Mouse (Mus musculus): ENCODE measurements at regions not wholly inside any gene's neighbourhood (a gene's known extent, or its start where the extent isn't known, plus 50 kb on each side); places are given as distances from the start of the nearest gene placed in this dataset.

DNA sequence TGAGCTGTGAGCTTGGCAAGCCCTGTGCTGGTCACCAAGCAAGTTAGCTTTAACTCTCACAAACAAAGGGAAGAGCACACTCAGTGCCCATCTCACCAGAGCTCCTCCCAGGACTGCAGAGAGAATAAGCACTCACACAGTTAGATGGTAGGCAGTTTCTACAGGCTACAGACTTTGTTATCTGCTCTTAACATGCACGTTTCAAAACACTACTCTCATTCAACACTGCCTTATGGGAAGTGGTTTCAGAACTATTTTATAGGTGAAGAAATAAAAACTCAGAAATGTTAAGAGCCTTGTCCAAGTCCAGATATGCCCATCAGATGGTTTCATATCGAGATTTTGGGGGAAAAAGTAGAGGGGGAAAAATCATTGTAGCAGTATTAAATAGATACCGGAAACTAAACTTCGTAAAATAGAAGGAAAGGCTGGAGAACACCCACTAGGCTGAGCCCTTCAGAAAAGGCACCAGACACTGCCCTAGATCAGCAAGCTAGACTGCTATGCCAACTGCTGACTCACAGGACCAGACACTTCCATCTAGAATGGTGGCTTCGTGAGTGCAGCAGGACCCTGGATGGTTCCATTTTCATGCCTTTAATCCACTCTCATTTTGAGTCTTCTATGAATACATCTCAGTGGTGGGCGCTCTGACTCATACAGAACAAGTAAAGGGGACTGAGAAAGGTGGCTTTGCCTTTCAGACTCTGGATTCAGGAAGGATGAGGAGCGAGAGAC is 51.3 kb upstream of the Serbp1 start:
- WGBS (ENCODE audit: insufficient replicate concordance) = 43% methylated on average over 7 of the region's 7 CpGs
- Histone ChIP-seq H3K27ac (replicated peaks) (peak overlapping the region; percentile 89), H3K4me1 (replicated peaks) (peaks cover 52% of the 10 kb centered on the region), H3K9me3 (replicated peaks) (no peaks in the 10 kb centered on the region), H3K36me3 (replicated peaks) (no peaks in the 10 kb centered on the region), H3K4me2 (peak overlapping the region; percentile 59), H3K27me3 (no peaks in the 10 kb centered on the region), H3K4me3 (replicated peaks) (peak overlapping the region; percentile 47), H3K9ac (peak overlapping the region; percentile 52)
- ATAC-seq (ENCODE audit: insufficient read depth) = peak; percentile 94

DNA sequence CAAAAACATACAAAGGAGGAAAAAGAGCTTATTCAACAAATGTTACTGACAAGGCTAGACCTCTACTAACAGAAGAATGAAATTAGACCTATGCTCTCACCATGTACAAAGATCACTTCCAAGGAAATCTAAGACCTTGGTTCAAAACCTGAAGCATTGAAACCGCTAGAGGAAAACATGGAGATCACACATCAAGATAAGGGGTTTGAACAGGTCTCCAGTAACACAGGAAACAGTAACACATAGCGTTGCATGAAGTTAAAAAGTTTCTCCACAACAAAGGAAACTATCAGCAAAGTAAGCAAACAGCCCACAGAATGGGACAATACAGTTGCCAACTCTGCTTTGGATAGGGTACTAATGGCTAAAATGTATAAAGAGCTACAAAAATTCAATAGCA is 53.3 kb upstream of the Serbp1 start:
- no peaks in the 10 kb centered on the region for H3K27me3 ChIP-seq
- peak overlapping the region; percentile 59 for H3K4me2 ChIP-seq
- peak overlapping the region; percentile 47 for H3K4me3 ChIP-seq (replicated peaks)
- peak overlapping the region; percentile 89 for H3K27ac ChIP-seq (replicated peaks)
- H3K4me1 ChIP-seq (replicated peaks) = peaks cover 52% of the 10 kb centered on the region
- H3K9me3 ChIP-seq (replicated peaks) = no peaks in the 10 kb centered on the region
- no peaks in the 10 kb centered on the region for H3K36me3 ChIP-seq (replicated peaks)
- 24% methylated on average over 2 of the region's 2 CpGs for WGBS (ENCODE audit: insufficient replicate concordance)
- no peak for ATAC-seq (ENCODE audit: insufficient read depth)
- H3K9ac ChIP-seq = no peak overlapping the region

DNA sequence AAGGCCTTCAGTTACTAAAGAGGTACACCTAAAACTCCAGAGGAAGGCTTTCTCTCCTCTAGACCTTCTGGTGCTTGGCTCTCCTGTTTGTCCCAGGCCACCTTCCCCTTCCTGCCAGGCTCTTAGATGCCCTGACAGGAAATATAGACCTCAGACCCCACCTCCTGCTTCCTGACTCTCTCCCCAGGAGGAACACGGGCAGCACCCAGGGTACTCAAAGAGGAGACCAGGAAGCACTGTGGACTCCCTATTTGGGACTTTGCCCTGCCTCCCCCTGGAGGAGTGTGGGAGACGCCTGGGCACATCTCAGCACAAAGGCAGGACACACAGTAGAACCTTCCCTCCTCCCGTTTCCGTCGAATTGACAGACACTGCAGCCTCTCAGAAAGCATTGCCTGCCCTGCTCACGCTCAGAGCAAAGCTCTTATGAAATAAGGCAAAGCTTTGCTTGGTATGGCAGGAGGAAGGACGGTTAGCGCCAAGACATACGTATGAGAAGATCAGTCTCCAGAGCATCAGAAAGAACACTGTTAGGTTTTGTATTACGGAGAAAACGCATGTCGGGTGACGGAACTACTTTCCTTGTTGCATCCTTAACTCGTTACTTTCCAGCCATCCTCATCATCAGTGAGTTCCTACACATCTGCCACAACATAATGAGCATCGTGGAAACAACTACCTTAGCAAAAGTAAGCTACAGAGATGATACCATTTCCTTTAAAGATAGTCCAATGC is 54.3 kb upstream of the Serbp1 start:
- H3K4me3 ChIP-seq (replicated peaks) = peak overlapping the region; percentile 14
- 0 out of 2 replicates have a peak overlapping the region, but pooled peaks have one; percentile 23 for H3K9ac ChIP-seq
- H3K36me3 ChIP-seq (replicated peaks) = no peaks in the 10 kb centered on the region
- peak overlapping the region; percentile 40 for H3K4me2 ChIP-seq
- H3K4me1 ChIP-seq (replicated peaks) = peaks cover 57% of the 10 kb centered on the region
- H3K27ac ChIP-seq (replicated peaks) = 0 out of 2 replicates have a peak overlapping the region, but pooled peaks have one; percentile 25
- no peaks in the 10 kb centered on the region for H3K27me3 ChIP-seq
- ATAC-seq (ENCODE audit: insufficient read depth) = no peak
- 47% methylated on average over 15 of the region's 15 CpGs for WGBS (ENCODE audit: insufficient replicate concordance)
- H3K9me3 ChIP-seq (replicated peaks) = no peaks in the 10 kb centered on the region

- no peak for ATAC-seq (ENCODE audit: insufficient read depth)
- H3K4me3 ChIP-seq (replicated peaks) = no peak overlapping the region
- 66% methylated on average over 2 of the region's 2 CpGs for WGBS (ENCODE audit: insufficient replicate concordance)
- H3K27ac ChIP-seq (replicated peaks) = no peak overlapping the region
- no peaks in the 10 kb centered on the region for H3K27me3 ChIP-seq
- H3K9me3 ChIP-seq (replicated peaks) = no peaks in the 10 kb centered on the region
- H3K4me2 ChIP-seq = no peak overlapping the region
- no peak overlapping the region for H3K9ac ChIP-seq
- no peaks in the 10 kb centered on the region for H3K36me3 ChIP-seq (replicated peaks)
- H3K4me1 ChIP-seq (replicated peaks) = peaks cover 56% of the 10 kb centered on the region
These were observed 55.5 kb upstream of the Serbp1 start for GRCm38 (mm10) chr6:67182453-67182852.

GRCm38 (mm10) chr6:67181459-67181858 is 56.5 kb upstream of the Serbp1 start:
- ATAC-seq (ENCODE audit: insufficient read depth) = no peak
- Histone ChIP-seq H3K9me3 (replicated peaks) (no peaks in the 10 kb centered on the region), H3K27ac (replicated peaks) (no peak overlapping the region)

DNA sequence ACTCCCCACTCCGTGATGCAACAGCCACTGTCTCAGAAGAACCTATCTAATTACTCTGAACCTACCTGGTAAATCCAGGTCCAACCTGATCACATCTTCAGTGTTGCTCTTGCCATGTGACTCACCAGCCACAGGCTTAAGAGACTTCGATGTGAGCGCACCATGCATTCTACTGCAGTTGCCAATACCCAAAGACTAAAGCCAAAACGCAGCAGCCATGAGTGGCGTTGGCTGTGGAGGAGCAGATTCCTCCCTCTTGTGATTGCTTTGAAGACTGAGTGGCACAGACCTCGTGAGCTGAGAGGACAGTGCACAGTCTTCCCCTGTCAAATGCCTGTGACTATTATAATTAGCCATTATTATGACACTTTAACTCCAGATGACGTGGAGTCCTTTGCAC is 58.6 kb upstream of the Serbp1 start:
- ATAC-seq (ENCODE audit: insufficient read depth) = no peak
- Histone ChIP-seq H3K4me1 (replicated peaks) (peaks cover 27% of the 10 kb centered on the region), H3K9me3 (replicated peaks) (no peaks in the 10 kb centered on the region), H3K27ac (replicated peaks) (no peak overlapping the region), H3K27me3 (no peaks in the 10 kb centered on the region), H3K36me3 (replicated peaks) (no peaks in the 10 kb centered on the region), H3K4me2 (no peak overlapping the region), H3K4me3 (replicated peaks) (no peak overlapping the region), H3K9ac (no peak overlapping the region)
- 77% methylated on average over 7 of the region's 7 CpGs for WGBS (ENCODE audit: insufficient replicate concordance)

More at GRCm38 (mm10) chr6:67181459-67181858, 56.5 kb upstream of the Serbp1 start:
- Histone ChIP-seq H3K27me3 (no peaks in the 10 kb centered on the region), H3K36me3 (replicated peaks) (no peaks in the 10 kb centered on the region), H3K4me2 (no peak overlapping the region), H3K4me1 (replicated peaks) (peaks cover 46% of the 10 kb centered on the region), H3K9ac (no peak overlapping the region), H3K4me3 (replicated peaks) (no peak overlapping the region)
- WGBS (ENCODE audit: insufficient replicate concordance) = 49% methylated on average over 4 of the region's 4 CpGs

DNA sequence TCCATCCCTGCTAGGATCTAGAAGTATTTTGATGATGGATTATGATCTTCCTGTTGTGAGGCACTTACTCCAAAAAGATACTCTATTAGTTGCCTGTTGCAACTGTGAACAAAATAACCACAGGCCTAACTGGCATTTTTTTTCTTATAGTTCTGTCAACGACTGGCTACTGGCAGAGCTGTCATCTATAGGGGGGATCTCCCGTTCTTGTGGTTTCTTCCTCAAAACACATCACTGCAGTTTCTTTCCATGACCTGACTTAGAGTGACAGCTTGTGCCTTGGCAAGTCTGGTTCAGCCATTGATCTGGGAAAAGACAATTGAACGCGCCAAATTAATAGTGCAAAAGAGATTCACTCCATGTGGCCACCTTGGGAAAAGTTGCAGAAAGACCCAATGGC is 59.4 kb upstream of the Serbp1 start:
- Histone ChIP-seq H3K27ac (replicated peaks) (no peak overlapping the region; the same call in 1 of the 2 replicates), H3K4me3 (replicated peaks) (no peak overlapping the region)
- no peak for ATAC-seq (ENCODE audit: insufficient read depth)

GRCm38 (mm10) chr6:67178101-67178500 is 59.9 kb upstream of the Serbp1 start:
- Histone ChIP-seq H3K4me1 (replicated peaks) (peaks cover 15% of the 10 kb centered on the region), H3K9me3 (replicated peaks) (no peaks in the 10 kb centered on the region), H3K4me3 (replicated peaks) (no peak overlapping the region), H3K27me3 (no peaks in the 10 kb centered on the region), H3K27ac (replicated peaks) (no peak overlapping the region), H3K4me2 (no peak overlapping the region), H3K9ac (no peak overlapping the region), H3K36me3 (replicated peaks) (no peaks in the 10 kb centered on the region)
- ATAC-seq (ENCODE audit: insufficient read depth) = no peak
- WGBS (ENCODE audit: insufficient replicate concordance) = 5% methylated on average over 1 of the region's 1 CpGs

More for the DNA sequence above, 59.4 kb upstream of the Serbp1 start:
- no peak overlapping the region for H3K9ac ChIP-seq
- H3K4me1 ChIP-seq (replicated peaks) = peaks cover 20% of the 10 kb centered on the region
- whole genome bisulfite sequencing (ENCODE audit: insufficient replicate concordance) = 50% methylated on average over 4 of the region's 4 CpGs
- H3K9me3 ChIP-seq (replicated peaks) = no peaks in the 10 kb centered on the region
- no peaks in the 10 kb centered on the region for H3K27me3 ChIP-seq
- no peaks in the 10 kb centered on the region for H3K36me3 ChIP-seq (replicated peaks)
- H3K4me2 ChIP-seq = no peak overlapping the region

DNA sequence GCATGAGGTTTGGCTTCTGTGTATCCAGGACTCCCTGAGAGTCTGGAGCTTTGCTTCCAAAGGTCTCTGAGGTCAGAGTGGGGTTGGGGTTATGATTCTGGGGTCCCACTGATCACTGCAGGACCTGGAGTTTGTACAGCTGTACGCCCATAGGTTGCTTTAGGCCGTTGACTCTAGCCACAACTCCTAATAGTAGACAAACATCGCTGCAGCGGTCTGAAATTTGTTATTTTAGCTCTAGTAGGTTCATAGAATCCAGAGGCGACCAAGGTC is 67.4 kb upstream of the Serbp1 start:
- Histone ChIP-seq H3K36me3 (replicated peaks) (no peaks in the 10 kb centered on the region), H3K4me3 (replicated peaks) (peak overlapping the region; percentile 21; the same call in 1 of the 2 replicates), H3K4me2 (peak overlapping the region; percentile 46), H3K9me3 (replicated peaks) (no peaks in the 10 kb centered on the region), H3K4me1 (replicated peaks) (peaks cover 39% of the 10 kb centered on the region), H3K9ac (peak overlapping the region; percentile 10; the same call in 1 of the 2 replicates), H3K27ac (replicated peaks) (peak overlapping the region; percentile 59), H3K27me3 (no peaks in the 10 kb centered on the region)
- WGBS (ENCODE audit: insufficient replicate concordance) = 76% methylated on average over 5 of the region's 5 CpGs
- peak; percentile 21; the same call in 1 of the 2 replicates for ATAC-seq (ENCODE audit: insufficient read depth)

- Histone ChIP-seq H3K9ac (peak overlapping the region; percentile 10; the same call in 1 of the 2 replicates), H3K9me3 (replicated peaks) (no peaks in the 10 kb centered on the region), H3K4me2 (peak overlapping the region; percentile 46), H3K36me3 (replicated peaks) (no peaks in the 10 kb centered on the region), H3K27ac (replicated peaks) (peak overlapping the region; percentile 66), H3K4me1 (replicated peaks) (peaks cover 44% of the 10 kb centered on the region), H3K27me3 (no peaks in the 10 kb centered on the region), H3K4me3 (replicated peaks) (peak overlapping the region; percentile 21; the same call in 1 of the 2 replicates)
- ATAC-seq (ENCODE audit: insufficient read depth) = peak; percentile 80
- 40% methylated on average over 13 of the region's 13 CpGs for WGBS (ENCODE audit: insufficient replicate concordance)
These were observed 67.9 kb upstream of the Serbp1 start for GRCm38 (mm10) chr6:67169873-67170673.

DNA sequence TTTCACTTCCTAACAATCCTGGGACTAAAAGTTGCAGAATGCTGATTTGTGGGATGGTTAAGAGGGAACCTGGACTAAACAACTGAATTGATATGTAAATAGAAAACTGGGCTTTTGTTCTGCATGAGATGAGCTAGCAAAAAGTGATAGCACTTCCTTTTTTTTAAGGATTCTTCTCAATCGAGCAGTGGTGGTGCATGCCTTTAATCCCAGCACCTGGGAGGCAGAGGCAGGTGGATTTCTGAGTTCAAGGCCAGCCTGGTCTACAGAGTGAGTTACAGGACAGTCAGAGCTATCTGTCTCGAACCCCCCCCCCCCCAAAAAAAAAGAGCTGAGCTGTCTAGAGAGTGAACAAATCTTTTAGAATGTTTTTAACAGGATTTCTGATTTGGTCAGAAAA is 69.2 kb upstream of the Serbp1 start:
- no peaks in the 10 kb centered on the region for H3K27me3 ChIP-seq
- no peaks in the 10 kb centered on the region for H3K9me3 ChIP-seq (replicated peaks)
- no peaks in the 10 kb centered on the region for H3K36me3 ChIP-seq (replicated peaks)
- H3K4me1 ChIP-seq (replicated peaks) = peaks cover 57% of the 10 kb centered on the region
- H3K9ac ChIP-seq = 0 out of 2 replicates have a peak overlapping the region, but pooled peaks have one; percentile 35
- H3K27ac ChIP-seq (replicated peaks) = peak overlapping the region; percentile 66
- H3K4me3 ChIP-seq (replicated peaks) = peak overlapping the region; percentile 42
- H3K4me2 ChIP-seq = peak overlapping the region; percentile 62
- 26% methylated on average over 2 of the region's 2 CpGs for WGBS (ENCODE audit: insufficient replicate concordance)
- ATAC-seq (ENCODE audit: insufficient read depth) = no peak
